Mouse (Mus musculus) myocyte (in vitro differentiated cells): Measurements from ENCODE around the gene Ier5l. TPM values are rescaled to one million over a fixed set of nuclear protein-coding genes. Genes with fewer than 3 reads are reported as not detected.
A peak's percentile ranks its signal among the peaks of the same experiment; 100 is the strongest.

Source experiments
- H3K27me3 ChIP-seq: one replicate; pipeline ENCODE4 v1.6.1; 2011; ENCODE audit not compliant: control insufficient read depth, insufficient read depth, insufficient read length
- H3K36me3 ChIP-seq: one replicate; pipeline ENCODE4 v1.6.1; 2011; ENCODE audit not compliant: control insufficient read depth, insufficient read depth
- H3K4me2 ChIP-seq: one replicate; pipeline ENCODE4 v1.6.1; 2011; ENCODE audit warnings: low read depth, control low read depth
- H3K4me3 ChIP-seq: one replicate; pipeline ENCODE4 v1.5.1; 2011; ENCODE audit warnings: mild to moderate bottlenecking, control low read depth, moderate library complexity
- H3K79me2 ChIP-seq: one replicate; pipeline ENCODE4 v1.6.1; 2011; ENCODE audit not compliant: control insufficient read depth, insufficient read depth
- H3ac ChIP-seq: one replicate; pipeline ENCODE4 v1.6.1; 2011; ENCODE audit not compliant: control insufficient read depth, insufficient read length
- CEBPB ChIP-seq: IDR thresholded peaks from 2 replicates; pipeline ENCODE4 v1.6.1; 2011; ENCODE audit warnings: mild to moderate bottlenecking, moderate library complexity; ENCODE audit not compliant: poor library complexity, insufficient read depth, severe bottlenecking
- E2F4 ChIP-seq: IDR thresholded peaks from one replicate; pipeline ENCODE4 v1.6.1; 2011; ENCODE audit warnings: mild to moderate bottlenecking, control low read depth, moderate library complexity; ENCODE audit not compliant: insufficient read depth
- MAX ChIP-seq: IDR thresholded peaks from one replicate; pipeline ENCODE4 v1.6.1; 2011; ENCODE audit warnings: low read depth, mild to moderate bottlenecking, control low read depth
- MYOD1 ChIP-seq, 3 experiments: IDR thresholded peaks; one replicate each; pipeline ENCODE4 v1.6.1; 2011; ENCODE audit warnings: control low read depth in 2 of 3, low read depth in 2 of 3, mild to moderate bottlenecking in 2 of 3, moderate library complexity in 1 of 3; ENCODE audit not compliant: insufficient read length in 2 of 3, control insufficient read depth in 1 of 3
- MYOG ChIP-seq, 3 experiments: IDR thresholded peaks; one replicate each; pipeline ENCODE4 v1.6.1; 2011; ENCODE audit warnings: control low read depth in 2 of 3, low read depth in 2 of 3, mild to moderate bottlenecking in 2 of 3; ENCODE audit not compliant: insufficient read length in 2 of 3, control insufficient read depth in 1 of 3, insufficient read depth in 1 of 3
- POLR2A ChIP-seq: IDR thresholded peaks from one replicate; pipeline ENCODE4 v1.6.1; 2011; ENCODE audit warnings: low read depth, mild to moderate bottlenecking, control low read depth, moderate library complexity; ENCODE audit not compliant: insufficient read length
- REST ChIP-seq: IDR thresholded peaks from one replicate; pipeline ENCODE4 v1.6.1; 2011; ENCODE audit warnings: mild to moderate bottlenecking, control low read depth, moderate library complexity; ENCODE audit not compliant: insufficient read depth, insufficient read length
- SRF ChIP-seq: IDR thresholded peaks from one replicate; pipeline ENCODE4 v1.6.1; 2011; ENCODE audit warnings: low read depth; ENCODE audit not compliant: control insufficient read depth, insufficient read length
- TCF12 ChIP-seq: IDR thresholded peaks from one replicate; pipeline ENCODE4 v1.6.1; 2011; ENCODE audit warnings: mild to moderate bottlenecking, control low read depth; ENCODE audit not compliant: poor library complexity, insufficient read depth, severe bottlenecking
- TCF3 ChIP-seq: IDR thresholded peaks from one replicate; pipeline ENCODE4 v1.6.1; 2011; ENCODE audit warnings: low read depth, control low read depth; ENCODE audit not compliant: insufficient read length
- USF1 ChIP-seq: IDR thresholded peaks from one replicate; pipeline ENCODE4 v1.6.1; 2011; ENCODE audit warnings: low read depth, mild to moderate bottlenecking, control low read depth, moderate library complexity
- polyA plus RNA-seq: library from polyadenylated mRNA; unstranded; fragments of >200 nt; fragmentation: generic; extraction: Trizol; gene quantifications from one replicate; pipeline ENCODE4 v1.2.1, GENCODE M21; 2012; ENCODE audit warnings: missing spikeins

Gene Ier5l
- polyA plus RNA-seq, 1 experiment = 20.5 TPM

DNA sequence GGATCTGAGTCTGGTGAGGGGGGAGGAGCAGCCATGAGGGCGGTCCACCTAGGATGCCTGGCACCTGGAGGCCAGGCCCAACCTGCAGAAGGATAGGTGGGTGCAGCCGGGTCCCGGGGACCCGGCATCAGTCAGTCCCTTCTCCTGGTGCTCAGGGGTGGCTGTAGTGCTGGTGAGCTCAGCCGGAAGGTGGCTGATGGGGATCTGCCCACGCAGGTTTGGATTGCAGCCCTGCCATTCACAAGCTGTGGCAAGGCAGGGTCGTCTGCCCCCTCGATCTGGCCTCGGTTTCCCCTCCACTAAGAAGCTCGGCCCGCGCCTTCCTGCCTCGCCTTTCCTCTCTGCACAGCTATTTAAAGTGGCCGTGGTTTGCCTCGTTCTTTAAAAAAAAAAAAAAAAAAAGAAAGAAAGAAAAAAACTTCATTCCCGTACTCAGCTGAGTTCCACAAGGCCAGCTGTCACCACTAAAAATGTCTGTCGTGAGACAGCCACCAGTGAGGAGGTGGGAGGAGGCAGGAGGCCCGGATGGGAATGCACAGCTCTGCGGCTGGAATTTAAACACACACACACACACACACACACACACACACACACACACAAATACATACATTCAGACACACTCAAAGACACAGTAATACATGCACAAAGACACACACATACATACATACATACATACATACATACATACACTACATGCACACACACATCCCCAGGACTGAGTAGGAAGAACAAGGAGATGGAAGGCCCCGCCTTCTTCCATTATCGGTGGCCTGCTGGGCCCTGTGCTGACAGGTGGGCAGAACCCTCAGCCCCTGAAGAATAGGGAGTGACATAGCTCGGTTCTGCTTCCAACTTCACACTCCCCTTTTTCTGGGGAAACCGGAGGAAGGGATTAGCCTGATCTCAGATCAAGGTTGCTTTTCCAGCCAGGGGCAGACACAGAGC lies 29.9 kb upstream of the Ier5l start:
- Histone ChIP-seq H3K27me3 (no peaks in the 10 kb centered on the region), H3K4me2 (peak overlapping the region; percentile 24), H3K79me2 (no peaks in the 10 kb centered on the region), H3K36me3 (no peaks in the 10 kb centered on the region), H3K4me3 (no peak overlapping the region), H3ac (no peak overlapping the region)
- TF ChIP-seq MYOG (IDR thresholded peaks at IDR 0.05; ENCODE audit: control insufficient read depth in 1 of 3, insufficient read depth in 1 of 3, insufficient read length in 2 of 3, low read depth in 2 of 3) (peak in 1 of 3 experiments; percentile 69), E2F4 (no peak), MYOD1 (IDR thresholded peaks at IDR 0.05; ENCODE audit: control insufficient read depth in 1 of 3, insufficient read length in 2 of 3, low read depth in 2 of 3) (peak in 1 of 3 experiments; percentile 66), REST (no peak)

DNA sequence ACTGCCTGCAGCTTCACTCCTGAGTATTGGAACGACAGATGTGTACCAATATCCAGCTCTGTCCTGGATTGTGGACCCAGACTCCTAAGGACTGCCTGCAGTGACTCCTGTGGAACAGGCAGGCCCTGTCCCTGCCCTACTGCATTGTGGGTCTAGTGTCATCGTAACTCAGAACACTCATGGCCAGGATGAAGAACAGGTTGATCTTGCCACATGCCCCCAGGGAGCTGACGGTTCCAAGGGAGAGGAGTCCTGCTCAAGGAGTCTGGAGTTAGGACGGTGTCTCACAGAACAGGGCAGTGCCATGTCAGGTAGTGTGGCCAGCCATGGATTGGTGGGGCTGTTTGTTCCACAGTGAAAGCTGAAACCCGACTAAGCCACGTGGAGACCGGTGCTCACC lies 27.7 kb upstream of the Ier5l start:
- TF ChIP-seq E2F4 = no peak
- no peak for TF ChIP-seq REST
- no peak for TF ChIP-seq MAX
- Histone ChIP-seq H3K4me3 (no peak overlapping the region), H3K27me3 (no peaks in the 10 kb centered on the region), H3K79me2 (no peaks in the 10 kb centered on the region), H3K36me3 (no peaks in the 10 kb centered on the region), H3K4me2 (no peak overlapping the region), H3ac (no peak overlapping the region)

GRCm38 (mm10) chr2:30495909-30496861 lies 22.2 kb upstream of the Ier5l start:
- H3K4me3 ChIP-seq = no peak overlapping the region

GRCm38 (mm10) chr2:30495000-30495908 lies 21.2 kb upstream of the Ier5l start:
- H3K4me3 ChIP-seq = no peak overlapping the region
- no peak overlapping the region for H3ac ChIP-seq
- no peak overlapping the region for H3K4me2 ChIP-seq
- TF ChIP-seq TCF3 (no peak), TCF12 (no peak), SRF (no peak), E2F4 (no peak), REST (no peak), POLR2A (no peak)
- no peaks in the 10 kb centered on the region for H3K27me3 ChIP-seq
- no peaks in the 10 kb centered on the region for H3K36me3 ChIP-seq
- H3K79me2 ChIP-seq = no peaks in the 10 kb centered on the region

More at GRCm38 (mm10) chr2:30495909-30496861, 22.2 kb upstream of the Ier5l start:
- no peaks in the 10 kb centered on the region for H3K27me3 ChIP-seq
- peak overlapping the region; percentile 34 for H3K4me2 ChIP-seq
- TF ChIP-seq TCF12 (no peak), USF1 (peak; percentile 46), E2F4 (no peak)
- no peak overlapping the region for H3ac ChIP-seq
- no peaks in the 10 kb centered on the region for H3K36me3 ChIP-seq
- no peaks in the 10 kb centered on the region for H3K79me2 ChIP-seq

- no peak overlapping the region for H3K4me3 ChIP-seq
- no peak overlapping the region for H3K4me2 ChIP-seq
- no peak overlapping the region for H3ac ChIP-seq
- H3K79me2 ChIP-seq = no peaks in the 10 kb centered on the region
- no peaks in the 10 kb centered on the region for H3K27me3 ChIP-seq
- H3K36me3 ChIP-seq = no peaks in the 10 kb centered on the region
- TF ChIP-seq SRF = no peak
- TF ChIP-seq POLR2A = no peak
- no peak for TF ChIP-seq MYOG (IDR thresholded peaks at IDR 0.05; ENCODE audit: control insufficient read depth in 1 of 3, insufficient read depth in 1 of 3, insufficient read length in 2 of 3, low read depth in 2 of 3)
- TF ChIP-seq MYOD1 (IDR thresholded peaks at IDR 0.05; ENCODE audit: control insufficient read depth in 1 of 3, insufficient read length in 2 of 3, low read depth in 2 of 3) = no peak
- no peak for TF ChIP-seq MAX
- TF ChIP-seq TCF12 = no peak
- TF ChIP-seq CEBPB = no peak
Observed at GRCm38 (mm10) chr2:30490384-30490783, 16.4 kb upstream of the Ier5l start.
